Mouse (Mus musculus) R1 (cell line): Measurements from ENCODE around the gene Tcl1b3.
A peak's percentile ranks its signal among the peaks of the same experiment; 100 is the strongest.
"Not testable (repeated sequence)": the region's sequence is repeated elsewhere in the genome, so short reads cannot be mapped to it uniquely, and the experiment has no call there.

Experiments
- DNase-seq: peaks from one replicate; pipeline ENCODE4 v3.0.0-alpha.2; 2018; ENCODE audit warnings: low read depth, low spot score

Gene Tcl1b3

GRCm38 (mm10) chr12:105190743-105191142 is at the start of gene Tcl1b3:
Gene Tcl1b3, plus strand, starts transcription at chr12:105191043.
- DNase-seq, result not testable (repeated sequence)

- no peak for DNase-seq
These were observed 47.7 kb upstream of the Tcl1b3 start for GRCm38 (mm10) chr12:105143096-105143495.

DNA sequence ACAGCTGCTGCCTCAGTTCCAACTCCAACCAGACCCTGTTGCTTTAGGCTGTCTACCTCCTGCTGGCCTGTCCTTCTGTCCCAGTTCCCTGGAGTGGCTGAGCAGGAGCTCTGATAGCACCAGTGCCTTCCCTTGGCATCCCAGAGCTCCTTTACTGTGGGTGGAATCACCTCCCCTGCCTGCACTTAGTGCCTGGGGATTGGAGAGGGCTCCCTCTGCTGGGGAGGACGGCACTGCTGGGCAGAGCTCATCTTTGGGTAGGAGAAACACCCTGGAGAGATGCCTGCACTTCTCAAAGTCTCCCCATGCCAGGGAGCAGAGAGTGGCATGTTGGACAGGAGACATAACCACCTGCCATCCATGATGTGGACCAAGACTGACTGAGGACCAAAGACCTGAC is 45.9 kb upstream of the Tcl1b3 start:
- not testable (repeated sequence) for DNase-seq

DNA sequence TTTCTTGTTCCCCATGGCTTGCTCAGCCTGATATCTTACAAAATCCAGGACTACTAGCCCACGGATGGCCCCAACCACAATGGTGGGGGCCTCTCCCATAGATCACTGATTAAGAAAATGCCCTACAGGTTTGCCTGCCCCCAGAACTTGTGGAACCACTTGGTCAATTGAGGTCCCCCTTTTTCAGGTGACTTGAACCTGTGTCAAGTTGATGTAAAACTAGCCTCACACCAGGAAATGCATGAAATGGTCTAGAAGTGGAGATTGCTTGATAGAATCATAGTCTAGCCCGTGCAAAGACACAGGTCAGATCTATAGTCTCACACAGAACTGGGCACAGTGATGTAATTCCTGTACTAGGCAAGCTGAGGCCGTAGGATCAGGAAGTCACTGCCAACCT is 45.1 kb upstream of the Tcl1b3 start, which contains the start of gene Tcl1b2:
Gene Tcl1b2, plus strand, starts transcription at position 301 of the 400 bp plus-strand sequence.
- no peak for DNase-seq

DNA sequence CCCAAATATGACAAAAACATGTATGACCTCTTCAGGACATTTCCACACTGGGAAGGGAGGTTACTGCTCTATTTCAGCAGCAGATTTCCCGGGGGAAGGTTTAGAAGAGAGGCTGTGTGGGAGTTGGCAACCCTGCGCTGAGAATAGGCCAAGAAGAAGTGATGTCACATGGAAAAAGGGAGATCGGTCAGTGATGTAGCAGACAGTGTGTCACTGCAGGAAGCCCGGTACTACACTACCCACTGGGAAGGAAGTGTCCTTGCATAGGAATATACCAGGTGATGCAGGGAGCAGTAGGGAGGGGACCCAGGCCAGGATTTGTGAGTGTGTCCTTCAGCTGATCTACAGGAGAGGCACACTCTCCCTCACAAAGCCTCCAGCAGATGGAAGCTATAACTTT is 35.6 kb upstream of the Tcl1b3 start:
- not testable (repeated sequence) for DNase-seq

GRCm38 (mm10) chr12:105158842-105159241 is 32.0 kb upstream of the Tcl1b3 start:
- no peak for DNase-seq

DNA sequence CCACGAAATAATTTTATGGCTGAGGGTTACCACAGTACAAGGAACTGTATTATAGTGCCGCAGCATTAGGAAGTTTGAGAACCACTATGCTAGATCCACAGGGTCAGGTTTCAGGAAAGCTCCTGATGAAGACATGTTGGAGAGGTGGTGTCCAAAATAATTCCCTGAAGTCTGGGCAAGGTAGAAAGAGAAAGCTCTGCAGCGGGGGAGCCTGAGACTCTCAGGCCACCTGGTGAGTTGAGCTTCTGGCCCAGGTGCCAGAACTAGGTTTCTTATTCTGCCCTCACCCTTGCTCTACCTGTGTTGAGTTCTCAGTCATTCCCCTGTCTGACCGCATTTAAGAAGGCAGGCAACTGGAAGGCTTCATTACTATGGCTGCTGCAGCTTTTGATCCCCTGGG is 31.5 kb upstream of the Tcl1b3 start, which contains the start of gene Tcl1b1:
Gene Tcl1b1, plus strand, starts transcription at position 301 of the 400 bp plus-strand sequence.
- DNase-seq, result no peak

DNA sequence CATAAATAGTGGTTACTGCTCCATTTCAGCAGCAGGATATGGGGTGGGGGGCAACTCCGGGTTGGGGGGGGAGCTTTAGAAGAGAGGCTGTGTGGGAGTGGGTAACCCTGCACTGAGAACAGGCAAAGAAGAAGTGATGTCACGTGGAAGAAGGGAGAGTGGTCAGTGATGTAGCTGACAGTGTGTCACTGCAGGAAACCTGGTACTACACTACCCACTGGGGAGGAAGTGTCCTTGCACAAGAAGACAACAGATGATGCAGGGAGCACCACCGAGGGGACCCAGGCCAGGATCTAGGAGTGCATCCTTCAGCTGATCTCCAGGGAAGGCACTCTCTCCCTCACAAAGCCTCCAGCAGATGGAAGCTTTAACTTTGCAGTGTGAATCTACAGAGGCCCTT is 24.1 kb upstream of the Tcl1b3 start:
- no peak for DNase-seq

GRCm38 (mm10) chr12:105173366-105173765 is 17.5 kb upstream of the Tcl1b3 start:
- DNase-seq, result no peak

- not testable (repeated sequence) for DNase-seq
These were observed 16.5 kb upstream of the Tcl1b3 start for GRCm38 (mm10) chr12:105174318-105174717.

DNA sequence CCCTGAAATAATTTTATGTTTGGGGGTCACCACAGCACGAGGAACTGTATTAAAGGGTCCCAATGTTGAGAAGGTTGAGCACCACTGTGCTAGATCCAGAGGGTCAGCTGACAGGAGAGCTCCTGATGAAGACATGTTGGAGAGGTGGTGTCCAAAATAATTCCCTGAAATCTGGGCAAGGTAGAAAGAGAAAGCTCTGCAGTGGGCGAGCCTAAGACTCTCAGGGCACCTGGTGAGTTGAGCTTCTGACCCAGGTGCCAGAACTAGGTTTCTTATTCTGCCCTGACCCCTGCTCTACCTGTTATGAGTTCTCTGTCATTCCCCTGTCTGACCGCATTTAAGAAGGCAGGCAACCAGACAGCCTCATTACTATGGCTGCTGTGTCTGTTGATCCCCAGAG is 14.8 kb upstream of the Tcl1b3 start, which contains the start of gene Tcl1b5:
Gene Tcl1b5, plus strand, starts transcription at position 301 of the 400 bp plus-strand sequence.
- DNase-seq, result not testable (repeated sequence)

DNA sequence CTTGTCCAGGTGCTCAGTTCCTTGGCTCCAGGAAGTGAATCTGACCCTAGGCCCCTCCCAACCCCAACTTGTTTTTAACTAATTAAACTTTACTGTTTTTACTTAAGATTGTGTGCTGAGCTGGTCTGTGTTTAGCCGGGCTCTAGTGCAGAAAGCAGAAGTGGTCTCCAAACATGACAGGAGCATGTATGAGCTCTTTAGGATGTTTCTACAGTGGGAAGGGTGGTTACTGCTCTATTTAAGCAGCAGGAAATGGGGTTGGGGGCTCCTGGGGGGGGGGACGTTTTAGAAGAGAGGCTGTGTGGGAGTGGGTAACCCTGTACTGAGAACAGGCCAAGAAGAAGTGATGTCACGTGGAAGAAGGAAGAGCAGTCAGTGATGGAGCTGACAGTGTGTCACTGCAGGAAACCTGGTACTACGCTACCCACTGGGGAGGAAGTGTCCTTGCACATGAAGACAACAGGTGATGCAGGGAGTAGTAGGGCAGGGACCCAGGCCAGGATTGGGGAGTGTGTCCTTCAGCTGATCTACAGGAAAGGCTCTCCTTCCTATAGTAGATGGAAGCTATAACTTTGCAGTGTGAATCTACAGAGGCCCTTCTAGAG is 9.7 kb upstream of the Tcl1b3 start:
- DNase-seq, result not testable (repeated sequence)

- DNase-seq, result not testable (repeated sequence)
These were observed 1.9 kb upstream of the Tcl1b3 start for GRCm38 (mm10) chr12:105188980-105189379.

- peak; percentile 30 for DNase-seq
These were observed 9.0 kb downstream of the Tcl1b3 start for GRCm38 (mm10) chr12:105199684-105200497.

GRCm38 (mm10) chr12:105201657-105202056 is 10.8 kb downstream of the Tcl1b3 start, which contains the start of gene Tcl1b4:
Gene Tcl1b4, plus strand, starts transcription at chr12:105201957.
- DNase-seq, result not testable (repeated sequence)

- DNase-seq, result no peak
These were observed 16.2 kb downstream of the Tcl1b3 start for GRCm38 (mm10) chr12:105207071-105207470.

DNA sequence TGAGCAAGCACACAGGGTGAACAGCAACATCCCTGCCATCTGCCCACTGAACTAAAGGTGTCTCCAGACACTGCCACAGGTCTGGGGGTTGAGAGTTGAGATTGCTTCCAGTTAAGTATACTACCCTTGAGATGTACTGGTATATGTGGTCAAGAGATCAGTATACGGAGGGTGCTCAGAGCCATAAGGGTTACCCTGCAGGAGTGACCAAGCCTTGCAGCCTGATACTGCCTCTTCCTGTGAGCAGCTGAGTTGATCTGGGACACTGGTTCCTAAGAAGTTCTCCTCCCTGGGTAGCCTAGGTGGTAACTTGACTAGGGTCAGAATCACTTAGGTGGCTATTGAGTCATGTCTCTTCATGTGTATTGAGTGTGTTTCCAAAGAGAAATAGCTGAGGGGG is 17.6 kb downstream of the Tcl1b3 start:
- no peak for DNase-seq

GRCm38 (mm10) chr12:105209231-105209630 is 18.4 kb downstream of the Tcl1b3 start:
- no peak for DNase-seq

DNA sequence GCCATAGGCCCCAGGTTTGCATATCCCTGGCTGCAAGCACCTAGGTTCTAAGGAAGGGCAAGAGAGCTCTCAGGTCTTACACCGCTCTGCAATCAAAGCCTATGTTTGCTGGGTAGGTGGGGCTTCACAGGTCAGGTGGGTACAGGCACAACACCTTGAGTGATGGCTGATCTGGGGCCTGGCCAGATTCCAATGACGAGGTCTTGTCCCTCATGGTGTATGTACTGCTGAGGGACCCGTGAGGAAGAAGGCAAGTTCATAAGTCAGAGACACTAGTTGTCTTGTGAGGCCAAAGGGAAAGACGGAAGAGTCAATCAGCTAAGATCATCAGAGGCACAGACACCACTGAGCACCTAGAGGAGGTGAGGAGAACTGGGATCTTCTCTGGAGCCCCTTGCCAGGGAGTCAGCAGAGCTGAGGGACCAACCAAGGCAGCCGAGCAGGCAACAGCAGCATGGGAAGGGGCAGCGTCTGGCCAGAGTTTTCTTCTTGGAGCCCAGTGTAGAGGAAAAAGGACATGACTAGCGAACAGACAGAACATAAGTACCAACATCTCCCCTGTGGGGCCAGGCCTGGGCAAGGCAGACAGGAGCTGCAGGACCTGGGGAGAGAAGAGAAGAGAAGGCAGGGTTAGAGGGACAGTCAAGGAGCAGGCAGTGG is 26.4 kb downstream of the Tcl1b3 start:
- DNase-seq, result no peak

- DNase-seq, result peak; percentile 71
These were observed 31.9 kb downstream of the Tcl1b3 start, which contains the start of gene Tcl1 for GRCm38 (mm10) chr12:105222601-105223319. Gene Tcl1, minus strand, starts transcription at chr12:105222793.

- DNase-seq, result peak; percentile 94
These were observed 33.9 kb downstream of the Tcl1b3 start for GRCm38 (mm10) chr12:105224621-105225320.
